Mouse (Mus musculus): Measurements from ENCODE around the gene Tnxb.
A peak's percentile ranks its signal among the peaks of the same experiment; 100 is the strongest.
"Not testable (repeated sequence)": the region's sequence is repeated elsewhere in the genome, so short reads cannot be mapped to it uniquely, and the experiment has no call there.

Gene Tnxb

GRCm38 (mm10) chr17:34685120-34686110 lies 15.1 kb downstream of the Tnxb start:
- no peak for DNase-seq

GRCm38 (mm10) chr17:34688889-34689288 lies 18.6 kb downstream of the Tnxb start:
- no peak for DNase-seq

GRCm38 (mm10) chr17:34690458-34690857 lies 20.1 kb downstream of the Tnxb start:
- no peak for DNase-seq

- DNase-seq: no peak
Measured at GRCm38 (mm10) chr17:34692906-34693305, 22.6 kb downstream of the Tnxb start.

GRCm38 (mm10) chr17:34699575-34700408 lies 29.5 kb downstream of the Tnxb start:
- no peak for DNase-seq

- DNase-seq: no peak
Measured at GRCm38 (mm10) chr17:34700671-34701071, 30.3 kb downstream of the Tnxb start.

GRCm38 (mm10) chr17:34706476-34706875 lies 36.1 kb downstream of the Tnxb start:
- DNase-seq: not testable (repeated sequence)

GRCm38 (mm10) chr17:34712951-34713350 lies 42.6 kb downstream of the Tnxb start:
- DNase-seq: peak; percentile 52

GRCm38 (mm10) chr17:34714181-34714907 lies 44.0 kb downstream of the Tnxb start:
- not testable (repeated sequence) for DNase-seq

GRCm38 (mm10) chr17:34714908-34715445 lies 44.6 kb downstream of the Tnxb start:
- DNase-seq: not testable (repeated sequence)

- DNase-seq: not testable (repeated sequence)
Measured at GRCm38 (mm10) chr17:34715451-34715850, 45.1 kb downstream of the Tnxb start.

- no peak for DNase-seq
Measured at GRCm38 (mm10) chr17:34716247-34716646, 45.9 kb downstream of the Tnxb start.

GRCm38 (mm10) chr17:34717401-34717800 lies 47.1 kb downstream of the Tnxb start:
- no peak for DNase-seq

- not testable (repeated sequence) for DNase-seq
Measured at GRCm38 (mm10) chr17:34719886-34720285, 49.6 kb downstream of the Tnxb start.

GRCm38 (mm10) chr17:34722238-34722637 lies 51.9 kb downstream of the Tnxb start:
- not testable (repeated sequence) for DNase-seq

GRCm38 (mm10) chr17:34723066-34723465 lies 52.7 kb downstream of the Tnxb start:
- no peak for DNase-seq

GRCm38 (mm10) chr17:34727887-34728286 lies 57.6 kb downstream of the Tnxb start:
- DNase-seq: no peak

GRCm38 (mm10) chr17:34729155-34729554 lies 58.8 kb downstream of the Tnxb start:
- DNase-seq: not testable (repeated sequence)

- not testable (repeated sequence) for DNase-seq
Measured at GRCm38 (mm10) chr17:34729779-34730553, 59.6 kb downstream of the Tnxb start.

GRCm38 (mm10) chr17:34737466-34737865 lies 67.1 kb downstream of the Tnxb start:
- not testable (repeated sequence) for DNase-seq

- DNase-seq: not testable (repeated sequence)
Measured at GRCm38 (mm10) chr17:34739708-34740107, 69.4 kb downstream of the Tnxb start.

GRCm38 (mm10) chr17:34740280-34740679 lies 69.9 kb downstream of the Tnxb start:
- DNase-seq: no peak

Measured in cerebellum, adult 11 months (tissue).